Mouse (Mus musculus): ENCODE data around the gene Etnk1. TPM values are rescaled to one million over a fixed set of nuclear protein-coding genes. Genes with fewer than 3 reads are reported as not detected.

Etnk1 gene
- polyA plus RNA-seq (2014; fragmentation: Nextera tagmentation; extraction: Ambion mirVana): 20.0 and 23.6 TPM in 2 replicates

GRCm38 (mm10) chr6:143166452-143167357 lies at the start of gene Etnk1:
TSS of gene Etnk1 (plus strand) at chr6:143167221.
- 1% methylated on average over 75 of the region's 81 CpGs for WGBS
- Histone ChIP-seq H3K27ac (ENCODE audit: low read depth, low read length) (peak within 1 kb of the TSS; percentile 86), H3K36me3 (ENCODE audit: control insufficient read depth, insufficient read depth, low read length) (peaks cover 3% of the 10 kb centered on the region), H3K9ac (ENCODE audit: low read depth, low read length) (peak within 1 kb of the TSS; percentile 92), H3K4me2 (peak within 1 kb of the TSS; percentile 88), H3K4me1 (replicated peaks; ENCODE audit: control insufficient read depth, insufficient read depth, low read length) (peaks cover 18% of the 10 kb centered on the region), H3K9me3 (ENCODE audit: control insufficient read depth, low read length) (no peaks in the 10 kb centered on the region), H3K27me3 (replicated peaks; ENCODE audit: control insufficient read depth, insufficient read depth, low read length) (no peaks in the 10 kb centered on the region), H3K4me3 (ENCODE audit: low read depth, low read length) (peak within 1 kb of the TSS; percentile 91)
- ATAC-seq (replicated peaks; ENCODE audit: low FRiP score) (peak; percentile 92), DNase-seq (ENCODE audit: low spot score) (peak; percentile 93)

- no peaks in the 10 kb centered on the region for H3K36me3 ChIP-seq (ENCODE audit: control insufficient read depth, insufficient read depth, low read length)
- ATAC-seq (replicated peaks; ENCODE audit: low FRiP score) (no peak), DNase-seq (ENCODE audit: low spot score) (no peak)
- H3K27me3 ChIP-seq (replicated peaks; ENCODE audit: control insufficient read depth, insufficient read depth, low read length): no peaks in the 10 kb centered on the region
- peaks cover 6% of the 10 kb centered on the region for H3K4me1 ChIP-seq (replicated peaks; ENCODE audit: control insufficient read depth, insufficient read depth, low read length)
- H3K9me3 ChIP-seq (ENCODE audit: control insufficient read depth, low read length): no peaks in the 10 kb centered on the region
- no peak overlapping the region for H3K4me3 ChIP-seq (ENCODE audit: low read depth, low read length)
- 89% methylated on average over 6 of the region's 6 CpGs for WGBS
- H3K27ac ChIP-seq (ENCODE audit: low read depth, low read length): no peak overlapping the region
- no peak overlapping the region for H3K4me2 ChIP-seq
- H3K9ac ChIP-seq (ENCODE audit: low read depth, low read length): no peak overlapping the region
These were observed 47.7 kb upstream of the Etnk1 start for GRCm38 (mm10) chr6:143119325-143119724.

- no peak overlapping the region for H3K9ac ChIP-seq (ENCODE audit: low read depth, low read length)
- H3K27ac ChIP-seq (ENCODE audit: low read depth, low read length): no peak overlapping the region
- H3K36me3 ChIP-seq (ENCODE audit: control insufficient read depth, insufficient read depth, low read length): no peaks in the 10 kb centered on the region
- H3K4me2 ChIP-seq: no peak overlapping the region
- no peaks in the 10 kb centered on the region for H3K4me1 ChIP-seq (replicated peaks; ENCODE audit: control insufficient read depth, insufficient read depth, low read length)
- H3K4me3 ChIP-seq (ENCODE audit: low read depth, low read length): no peak overlapping the region
- no peaks in the 10 kb centered on the region for H3K27me3 ChIP-seq (replicated peaks; ENCODE audit: control insufficient read depth, insufficient read depth, low read length)
- ATAC-seq (replicated peaks; ENCODE audit: low FRiP score): no peak
- no peaks in the 10 kb centered on the region for H3K9me3 ChIP-seq (ENCODE audit: control insufficient read depth, low read length)
- no peak for DNase-seq (ENCODE audit: low spot score)
These were observed 41.3 kb upstream of the Etnk1 start for GRCm38 (mm10) chr6:143125721-143126120.

- no peak overlapping the region for H3K9ac ChIP-seq (ENCODE audit: low read depth, low read length)
- DNase-seq (ENCODE audit: low spot score): no peak
- H3K27me3 ChIP-seq (replicated peaks; ENCODE audit: control insufficient read depth, insufficient read depth, low read length): no peaks in the 10 kb centered on the region
- no peak overlapping the region for H3K27ac ChIP-seq (ENCODE audit: low read depth, low read length)
- no peaks in the 10 kb centered on the region for H3K4me1 ChIP-seq (replicated peaks; ENCODE audit: control insufficient read depth, insufficient read depth, low read length)
- no peaks in the 10 kb centered on the region for H3K9me3 ChIP-seq (ENCODE audit: control insufficient read depth, low read length)
- no peak overlapping the region for H3K4me3 ChIP-seq (ENCODE audit: low read depth, low read length)
- no peak for ATAC-seq (replicated peaks; ENCODE audit: low FRiP score)
- H3K36me3 ChIP-seq (ENCODE audit: control insufficient read depth, insufficient read depth, low read length): no peaks in the 10 kb centered on the region
- H3K4me2 ChIP-seq: no peak overlapping the region
- WGBS: 78% methylated on average over 7 of the region's 7 CpGs
These were observed 37.6 kb upstream of the Etnk1 start for GRCm38 (mm10) chr6:143129466-143129865.

- Histone ChIP-seq H3K4me2 (no peak overlapping the region), H3K4me1 (replicated peaks; ENCODE audit: control insufficient read depth, insufficient read depth, low read length) (no peaks in the 10 kb centered on the region), H3K36me3 (ENCODE audit: control insufficient read depth, insufficient read depth, low read length) (no peaks in the 10 kb centered on the region), H3K27me3 (replicated peaks; ENCODE audit: control insufficient read depth, insufficient read depth, low read length) (no peaks in the 10 kb centered on the region), H3K27ac (ENCODE audit: low read depth, low read length) (no peak overlapping the region), H3K4me3 (ENCODE audit: low read depth, low read length) (no peak overlapping the region), H3K9ac (ENCODE audit: low read depth, low read length) (no peak overlapping the region), H3K9me3 (ENCODE audit: control insufficient read depth, low read length) (no peaks in the 10 kb centered on the region)
- DNase-seq (ENCODE audit: low spot score) (no peak), ATAC-seq (replicated peaks; ENCODE audit: low FRiP score) (no peak)
- WGBS: 89% methylated on average over 3 of the region's 3 CpGs
These were observed 37.1 kb upstream of the Etnk1 start for GRCm38 (mm10) chr6:143129952-143130351.

GRCm38 (mm10) chr6:143130411-143130810 lies 36.6 kb upstream of the Etnk1 start:
- Histone ChIP-seq H3K9ac (ENCODE audit: low read depth, low read length) (no peak overlapping the region), H3K4me3 (ENCODE audit: low read depth, low read length) (no peak overlapping the region), H3K9me3 (ENCODE audit: control insufficient read depth, low read length) (no peaks in the 10 kb centered on the region), H3K4me1 (replicated peaks; ENCODE audit: control insufficient read depth, insufficient read depth, low read length) (no peaks in the 10 kb centered on the region), H3K36me3 (ENCODE audit: control insufficient read depth, insufficient read depth, low read length) (no peaks in the 10 kb centered on the region), H3K4me2 (no peak overlapping the region), H3K27ac (ENCODE audit: low read depth, low read length) (no peak overlapping the region), H3K27me3 (replicated peaks; ENCODE audit: control insufficient read depth, insufficient read depth, low read length) (no peaks in the 10 kb centered on the region)
- ATAC-seq (replicated peaks; ENCODE audit: low FRiP score) (no peak), DNase-seq (ENCODE audit: low spot score) (no peak)
- 55% methylated on average over 4 of the region's 4 CpGs for WGBS

- H3K36me3 ChIP-seq (ENCODE audit: control insufficient read depth, insufficient read depth, low read length): no peaks in the 10 kb centered on the region
- H3K9ac ChIP-seq (ENCODE audit: low read depth, low read length): no peak overlapping the region
- WGBS: 65% methylated on average over 6 of the region's 6 CpGs
- H3K27ac ChIP-seq (ENCODE audit: low read depth, low read length): no peak overlapping the region
- ATAC-seq (replicated peaks; ENCODE audit: low FRiP score) (no peak), DNase-seq (ENCODE audit: low spot score) (no peak)
- H3K4me2 ChIP-seq: no peak overlapping the region
- H3K9me3 ChIP-seq (ENCODE audit: control insufficient read depth, low read length): no peaks in the 10 kb centered on the region
- no peak overlapping the region for H3K4me3 ChIP-seq (ENCODE audit: low read depth, low read length)
- no peaks in the 10 kb centered on the region for H3K27me3 ChIP-seq (replicated peaks; ENCODE audit: control insufficient read depth, insufficient read depth, low read length)
- H3K4me1 ChIP-seq (replicated peaks; ENCODE audit: control insufficient read depth, insufficient read depth, low read length): no peaks in the 10 kb centered on the region
These were observed 34.9 kb upstream of the Etnk1 start for GRCm38 (mm10) chr6:143131895-143132652.

GRCm38 (mm10) chr6:143133150-143133549 lies 33.9 kb upstream of the Etnk1 start:
- H3K27ac ChIP-seq (ENCODE audit: low read depth, low read length): no peak overlapping the region
- no peak for DNase-seq (ENCODE audit: low spot score)
- H3K36me3 ChIP-seq (ENCODE audit: control insufficient read depth, insufficient read depth, low read length): no peaks in the 10 kb centered on the region
- H3K9me3 ChIP-seq (ENCODE audit: control insufficient read depth, low read length): no peaks in the 10 kb centered on the region
- ATAC-seq (replicated peaks; ENCODE audit: low FRiP score): no peak
- H3K4me1 ChIP-seq (replicated peaks; ENCODE audit: control insufficient read depth, insufficient read depth, low read length): no peaks in the 10 kb centered on the region
- no peak overlapping the region for H3K4me3 ChIP-seq (ENCODE audit: low read depth, low read length)
- no peaks in the 10 kb centered on the region for H3K27me3 ChIP-seq (replicated peaks; ENCODE audit: control insufficient read depth, insufficient read depth, low read length)
- no peak overlapping the region for H3K9ac ChIP-seq (ENCODE audit: low read depth, low read length)
- WGBS: 91% methylated on average over 2 of the region's 2 CpGs
- no peak overlapping the region for H3K4me2 ChIP-seq

Measured in liver, embryonic 11.5 days (tissue).